Mouse (Mus musculus) kidney, postnatal 0 days (tissue): ENCODE results near the gene Sox5. TPM values are rescaled to one million over a fixed set of nuclear protein-coding genes. Genes with fewer than 3 reads are reported as not detected.

Source experiments
- ATAC-seq: fragments of 200-750 bp; cut with Nextera tagmentation; replicated peaks from 2 replicates; pipeline ENCODE4 v1.8.0; 2017; ENCODE audit warnings: low read depth, moderate number of reproducible peaks, moderate TSS enrichment, moderate library complexity; ENCODE audit not compliant: low FRiP score
- DNase-seq: peaks from one replicate; pipeline ENCODE4 v3.0.0-alpha.2; 2016; ENCODE audit warnings: low spot score
- H3K27ac ChIP-seq: fragments of 300-500 bp; sonication (generic); 2 replicates; pipeline ENCODE4 v1.5.1; 2014; ENCODE audit warnings: mild to moderate bottlenecking
- H3K27me3 ChIP-seq: fragments of 300-500 bp; sonication (generic); 2 replicates; pipeline ENCODE4 v1.6.1; 2014; ENCODE audit warnings: low read length, mixed read lengths; ENCODE audit not compliant: insufficient read depth
- H3K36me3 ChIP-seq: fragments of 300-500 bp; sonication (generic); 2 replicates; pipeline ENCODE4 v1.6.1; 2014; ENCODE audit warnings: low read length, mixed read lengths; ENCODE audit not compliant: insufficient read depth
- H3K4me1 ChIP-seq: fragments of 300-500 bp; sonication (generic); replicated peaks from 2 replicates; pipeline ENCODE4 v1.6.1; 2014; ENCODE audit warnings: antibody characterized with exemption, low read length, mixed read lengths; ENCODE audit not compliant: insufficient read depth
- H3K4me2 ChIP-seq: fragments of 300-500 bp; sonication (generic); 2 replicates; pipeline ENCODE4 v1.6.1; 2014; ENCODE audit warnings: mild to moderate bottlenecking, low read length, moderate library complexity, mixed read lengths
- H3K4me3 ChIP-seq: fragments of 300-500 bp; sonication (generic); replicated peaks from 2 replicates; pipeline ENCODE4 v1.5.1; 2014; ENCODE audit warnings: low read depth, low read length
- H3K9ac ChIP-seq: fragments of 300-500 bp; sonication (generic); 2 replicates; pipeline ENCODE4 v1.6.1; 2014; ENCODE audit warnings: low read depth, low read length
- H3K9me3 ChIP-seq: fragments of 300-500 bp; sonication (generic); replicated peaks from 2 replicates; pipeline ENCODE4 v1.6.1; 2016; ENCODE audit warnings: low read length, inconsistent platforms, mixed read lengths
- CTCF ChIP-seq: IDR thresholded peaks from 2 replicates; pipeline ENCODE4 v1.5.1; 2016; ENCODE audit warnings: antibody characterized with exemption, low read depth, mild to moderate bottlenecking, moderate library complexity
- WGBS: fragments of 180-500 bp; shearing (Covaris S2); extraction: QIAGEN DNeasy Blood & Tissue Kit; methylation state at CpG from one replicate; pipeline ENCODE4 v1.1.7; 2014; 5-methylcytosine and 5-hydroxymethylcytosine counted together
- polyA plus RNA-seq: library from polyadenylated mRNA; unstranded; fragments of >200 nt; fragmentation: Nextera tagmentation; extraction: Ambion mirVana; gene quantifications from 2 replicates; pipeline ENCODE4 v1.2.1, GENCODE M21; 2015

The Sox5 gene
- polyA plus RNA-seq, 1 experiment from 2014 or later: 6.1 TPM

GRCm38 (mm10) chr6:144759193-144759592 lies 22.6 kb downstream of the Sox5 start:
- Histone ChIP-seq H3K9ac (no peak overlapping the region), H3K4me3 (no peak overlapping the region), H3K4me2 (no peak overlapping the region), H3K27me3 (no peaks in the 10 kb centered on the region), H3K4me1 (0 out of 2 replicates have a peak, but pooled peaks cover 4% of the 10 kb centered on the region), H3K9me3 (no peaks in the 10 kb centered on the region), H3K27ac (no peak overlapping the region), H3K36me3 (no peaks in the 10 kb centered on the region)
- no peak for TF ChIP-seq CTCF
- no peak for DNase-seq
- ATAC-seq: no peak
- 40% methylated on average over 8 of the region's 8 CpGs for WGBS

GRCm38 (mm10) chr6:144757414-144757813 lies 24.4 kb downstream of the Sox5 start:
- Histone ChIP-seq H3K27me3 (no peaks in the 10 kb centered on the region), H3K27ac (no peak overlapping the region), H3K9me3 (no peaks in the 10 kb centered on the region), H3K4me2 (no peak overlapping the region), H3K4me3 (no peak overlapping the region), H3K9ac (no peak overlapping the region), H3K4me1 (0 out of 2 replicates have a peak, but pooled peaks cover 4% of the 10 kb centered on the region), H3K36me3 (no peaks in the 10 kb centered on the region)
- ATAC-seq (no peak), DNase-seq (no peak)
- no peak for TF ChIP-seq CTCF
- 47% methylated on average over 14 of the region's 14 CpGs for WGBS

GRCm38 (mm10) chr6:144756444-144756843 lies 25.3 kb downstream of the Sox5 start:
- DNase-seq (no peak), ATAC-seq (no peak)
- H3K27ac ChIP-seq: no peak overlapping the region
- H3K27me3 ChIP-seq: no peaks in the 10 kb centered on the region
- WGBS: 89% methylated on average over 14 of the region's 14 CpGs
- no peak for TF ChIP-seq CTCF
- H3K4me3 ChIP-seq: no peak overlapping the region
- no peak overlapping the region for H3K4me2 ChIP-seq
- H3K9ac ChIP-seq: no peak overlapping the region
- no peaks in the 10 kb centered on the region for H3K36me3 ChIP-seq
- no peaks in the 10 kb centered on the region for H3K9me3 ChIP-seq
- H3K4me1 ChIP-seq: 0 out of 2 replicates have a peak, but pooled peaks cover 4% of the 10 kb centered on the region

GRCm38 (mm10) chr6:144755304-144755703 lies 26.5 kb downstream of the Sox5 start:
- no peak overlapping the region for H3K4me3 ChIP-seq
- TF ChIP-seq CTCF: no peak
- H3K4me1 ChIP-seq: 0 out of 2 replicates have a peak, but pooled peaks cover 4% of the 10 kb centered on the region
- H3K4me2 ChIP-seq: no peak overlapping the region
- WGBS: 88% methylated on average over 4 of the region's 4 CpGs
- no peaks in the 10 kb centered on the region for H3K36me3 ChIP-seq
- no peak for ATAC-seq
- DNase-seq: no peak
- no peaks in the 10 kb centered on the region for H3K9me3 ChIP-seq
- H3K27me3 ChIP-seq: no peaks in the 10 kb centered on the region
- no peak overlapping the region for H3K27ac ChIP-seq
- no peak overlapping the region for H3K9ac ChIP-seq

- no peak overlapping the region for H3K4me3 ChIP-seq
- no peak for TF ChIP-seq CTCF
- no peaks in the 10 kb centered on the region for H3K9me3 ChIP-seq
- H3K27me3 ChIP-seq: no peaks in the 10 kb centered on the region
- DNase-seq (peak; percentile 48), ATAC-seq (no peak)
- no peak overlapping the region for H3K27ac ChIP-seq
- H3K4me1 ChIP-seq: 0 out of 2 replicates have a peak, but pooled peaks cover 2% of the 10 kb centered on the region
- no peak overlapping the region for H3K4me2 ChIP-seq
- no peak overlapping the region for H3K9ac ChIP-seq
- H3K36me3 ChIP-seq: no peaks in the 10 kb centered on the region
These were observed 27.4 kb downstream of the Sox5 start for GRCm38 (mm10) chr6:144754366-144754765.

GRCm38 (mm10) chr6:144753963-144754296 lies 27.8 kb downstream of the Sox5 start:
- Histone ChIP-seq H3K4me1 (no peaks in the 10 kb centered on the region), H3K4me2 (no peak overlapping the region), H3K27me3 (no peaks in the 10 kb centered on the region), H3K9ac (no peak overlapping the region), H3K4me3 (no peak overlapping the region), H3K36me3 (no peaks in the 10 kb centered on the region), H3K27ac (no peak overlapping the region), H3K9me3 (no peaks in the 10 kb centered on the region)
- no peak for ATAC-seq
- TF ChIP-seq CTCF: no peak
- peak; percentile 55 for DNase-seq
- WGBS: 29% methylated on average over 3 of the region's 3 CpGs
